Mouse (Mus musculus) ES-Bruce4 (cell line): ENCODE data around the gene Dennd5b. TPM values are rescaled to one million over a fixed set of nuclear protein-coding genes. Genes with fewer than 3 reads are reported as not detected.

Experiments
- H3K27ac ChIP-seq: 2 replicates; pipeline ENCODE4 v1.5.1; 2012; ENCODE audit warnings: low read length, inconsistent platforms; ENCODE audit not compliant: insufficient read depth
- H3K27me3 ChIP-seq: 2 replicates; pipeline ENCODE4 v1.6.1; 2012; ENCODE audit warnings: mild to moderate bottlenecking, low read length, inconsistent platforms; ENCODE audit not compliant: control insufficient read depth, poor library complexity, insufficient read depth, severe bottlenecking
- H3K36me3 ChIP-seq: 2 replicates; pipeline ENCODE4 v1.6.1; 2012; ENCODE audit warnings: inconsistent platforms, mild to moderate bottlenecking, low read length, moderate library complexity; ENCODE audit not compliant: control insufficient read depth, poor library complexity, insufficient read depth, severe bottlenecking
- H3K4me1 ChIP-seq: one replicate; pipeline ENCODE4 v1.8.1; 2011; ENCODE audit warnings: low read length; ENCODE audit not compliant: control insufficient read depth, insufficient read depth
- H3K4me3 ChIP-seq: 2 replicates; pipeline ENCODE4 v1.5.1; 2011; ENCODE audit warnings: low read depth, mild to moderate bottlenecking, low read length
- H3K9ac ChIP-seq: 2 replicates; pipeline ENCODE4 v1.6.1; 2012; ENCODE audit warnings: low read depth, mild to moderate bottlenecking, inconsistent platforms; ENCODE audit not compliant: poor library complexity, severe bottlenecking
- H3K9me3 ChIP-seq: replicated peaks from 2 replicates; pipeline ENCODE4 v1.6.1; 2012; ENCODE audit warnings: mild to moderate bottlenecking, low read length, inconsistent platforms; ENCODE audit not compliant: control insufficient read depth, poor library complexity, insufficient read depth, severe bottlenecking
- CTCF ChIP-seq: IDR thresholded peaks from one replicate; pipeline ENCODE4 v1.8.1; 2011; ENCODE audit warnings: low read depth, low read length
- EP300 ChIP-seq: IDR thresholded peaks from 2 replicates; pipeline ENCODE4 v1.6.1; 2011; ENCODE audit warnings: low read depth, low read length; ENCODE audit not compliant: insufficient read depth
- POLR2A ChIP-seq: IDR thresholded peaks from one replicate; pipeline ENCODE4 v1.8.1; 2011; ENCODE audit warnings: low read length; ENCODE audit not compliant: insufficient read depth
- polyA plus RNA-seq: library from polyadenylated mRNA; stranded (reverse); fragments of >200 nt; gene quantifications from 2 replicates; pipeline ENCODE4 v1.2.4, GENCODE M21; 2011; ENCODE audit warnings: low read depth; ENCODE audit not compliant: missing spikeins, insufficient read depth, insufficient read length

The Dennd5b gene
- polyA plus RNA-seq, 1 experiment, result 13.2 TPM

GRCm38 (mm10) chr6:149073854-149074253, 27.6 kb downstream of the Dennd5b start:
- H3K4me3 ChIP-seq, result no peak overlapping the region
- H3K9ac ChIP-seq, result no peak overlapping the region
- no peak for TF ChIP-seq CTCF
- TF ChIP-seq EP300, result no peak
- H3K4me1 ChIP-seq, result no peaks in the 10 kb centered on the region
- no peak overlapping the region for H3K27ac ChIP-seq
- H3K9me3 ChIP-seq, result no peaks in the 10 kb centered on the region
- H3K36me3 ChIP-seq, result 0 out of 2 replicates have a peak, but pooled peaks cover 2% of the 10 kb centered on the region
- no peaks in the 10 kb centered on the region for H3K27me3 ChIP-seq

- TF ChIP-seq EP300 (no peak), POLR2A (no peak), CTCF (no peak)
- H3K27ac ChIP-seq, result no peak overlapping the region
- H3K9me3 ChIP-seq, result no peaks in the 10 kb centered on the region
- H3K27me3 ChIP-seq, result no peaks in the 10 kb centered on the region
- no peak overlapping the region for H3K9ac ChIP-seq
- H3K4me1 ChIP-seq, result no peaks in the 10 kb centered on the region
- H3K4me3 ChIP-seq, result no peak overlapping the region
- 0 out of 2 replicates have a peak, but pooled peaks cover 2% of the 10 kb centered on the region for H3K36me3 ChIP-seq
Measured at GRCm38 (mm10) chr6:149072873-149073272, 28.6 kb downstream of the Dennd5b start.

GRCm38 (mm10) chr6:149070592-149071124, 30.8 kb downstream of the Dennd5b start:
- Histone ChIP-seq H3K27ac (no peak overlapping the region), H3K4me3 (no peak overlapping the region), H3K9me3 (no peaks in the 10 kb centered on the region), H3K4me1 (no peaks in the 10 kb centered on the region), H3K36me3 (0 out of 2 replicates have a peak, but pooled peaks cover 2% of the 10 kb centered on the region), H3K27me3 (no peaks in the 10 kb centered on the region), H3K9ac (no peak overlapping the region)
- TF ChIP-seq EP300, result no peak
- TF ChIP-seq CTCF, result no peak
- TF ChIP-seq POLR2A, result no peak

GRCm38 (mm10) chr6:149063382-149063781, 38.1 kb downstream of the Dennd5b start:
- Histone ChIP-seq H3K36me3 (no peaks in the 10 kb centered on the region), H3K4me3 (no peak overlapping the region), H3K9ac (no peak overlapping the region), H3K9me3 (no peaks in the 10 kb centered on the region), H3K4me1 (no peaks in the 10 kb centered on the region), H3K27me3 (no peaks in the 10 kb centered on the region), H3K27ac (no peak overlapping the region)
- no peak for TF ChIP-seq EP300
- no peak for TF ChIP-seq POLR2A
- no peak for TF ChIP-seq CTCF

GRCm38 (mm10) chr6:149060670-149061387, 40.7 kb downstream of the Dennd5b start:
- H3K9me3 ChIP-seq, result no peaks in the 10 kb centered on the region
- H3K36me3 ChIP-seq, result no peaks in the 10 kb centered on the region
- no peaks in the 10 kb centered on the region for H3K4me1 ChIP-seq
- no peaks in the 10 kb centered on the region for H3K27me3 ChIP-seq
- TF ChIP-seq CTCF (no peak), EP300 (no peak), POLR2A (no peak)
- H3K27ac ChIP-seq, result no peak overlapping the region
- H3K9ac ChIP-seq, result no peak overlapping the region
- no peak overlapping the region for H3K4me3 ChIP-seq

- H3K27me3 ChIP-seq, result no peaks in the 10 kb centered on the region
- H3K4me1 ChIP-seq, result no peaks in the 10 kb centered on the region
- no peak overlapping the region for H3K9ac ChIP-seq
- no peaks in the 10 kb centered on the region for H3K36me3 ChIP-seq
- H3K9me3 ChIP-seq, result no peaks in the 10 kb centered on the region
- TF ChIP-seq CTCF (peak; percentile 52), POLR2A (no peak)
- H3K27ac ChIP-seq, result no peak overlapping the region
- H3K4me3 ChIP-seq, result no peak overlapping the region
Measured at GRCm38 (mm10) chr6:149057947-149058391, 43.5 kb downstream of the Dennd5b start.
